Mouse (Mus musculus): ENCODE results near the gene Hspbp1.
A peak's percentile ranks its signal among the peaks of the same experiment; 100 is the strongest.

Hspbp1 gene

GRCm38 (mm10) chr7:4684632-4685417, at the start of gene Hspbp1:
Gene Hspbp1, minus strand, starts transcription at chr7:4685068.
- DNase-seq, result peak; percentile 99

GRCm38 (mm10) chr7:4732968-4733392, 48.1 kb upstream of the Hspbp1 start:
- DNase-seq, result peak; percentile 70

GRCm38 (mm10) chr7:4731090-4731489, 46.2 kb upstream of the Hspbp1 start:
- DNase-seq, result no peak

- DNase-seq, result no peak
Measured at GRCm38 (mm10) chr7:4725169-4725568, 40.3 kb upstream of the Hspbp1 start, which contains the start of gene Tmem150b. Gene Tmem150b, minus strand, starts transcription at chr7:4725249.

- no peak for DNase-seq
Measured at GRCm38 (mm10) chr7:4724359-4724758, 39.5 kb upstream of the Hspbp1 start.

- DNase-seq, result no peak
Measured at GRCm38 (mm10) chr7:4723508-4723907, 38.6 kb upstream of the Hspbp1 start.

GRCm38 (mm10) chr7:4719276-4719675, 34.4 kb upstream of the Hspbp1 start:
- DNase-seq, result no peak

GRCm38 (mm10) chr7:4716955-4717354, 32.1 kb upstream of the Hspbp1 start:
- no peak for DNase-seq

- DNase-seq, result no peak
Measured at GRCm38 (mm10) chr7:4712594-4712993, 27.7 kb upstream of the Hspbp1 start.

GRCm38 (mm10) chr7:4705098-4705497, 20.2 kb upstream of the Hspbp1 start:
- peak; percentile 50 for DNase-seq

- no peak for DNase-seq
Measured at GRCm38 (mm10) chr7:4703195-4703594, 18.3 kb upstream of the Hspbp1 start.

- DNase-seq, result no peak
Measured at GRCm38 (mm10) chr7:4702334-4702733, 17.5 kb upstream of the Hspbp1 start.

- DNase-seq, result no peak
Measured at GRCm38 (mm10) chr7:4693004-4693403, 8.1 kb upstream of the Hspbp1 start.

GRCm38 (mm10) chr7:4690951-4691653, 6.2 kb upstream of the Hspbp1 start:
- DNase-seq, result no peak

GRCm38 (mm10) chr7:4690387-4690786, 5.5 kb upstream of the Hspbp1 start, which contains the start of gene Brsk1:
Gene Brsk1, plus strand, starts transcription at chr7:4690604.
- DNase-seq, result no peak

- no peak for DNase-seq
Measured at GRCm38 (mm10) chr7:4684203-4684602, 665 bp downstream of the Hspbp1 start.

- DNase-seq, result no peak
Measured at GRCm38 (mm10) chr7:4683307-4683706, 1.6 kb downstream of the Hspbp1 start.

GRCm38 (mm10) chr7:4675200-4675599, 9.7 kb downstream of the Hspbp1 start:
- no peak for DNase-seq

GRCm38 (mm10) chr7:4674114-4674731, 10.6 kb downstream of the Hspbp1 start:
- no peak for DNase-seq

- DNase-seq, result peak; percentile 52
Measured at GRCm38 (mm10) chr7:4671956-4672355, 12.9 kb downstream of the Hspbp1 start.

GRCm38 (mm10) chr7:4670655-4671255, 14.1 kb downstream of the Hspbp1 start:
- no peak for DNase-seq

GRCm38 (mm10) chr7:4669156-4669555, 15.7 kb downstream of the Hspbp1 start:
- DNase-seq, result no peak

- DNase-seq, result no peak
Measured at GRCm38 (mm10) chr7:4668506-4668905, 16.4 kb downstream of the Hspbp1 start.
